13 mouse cellular contexts compared by ENCODE assay signal in genomic region chr4:142953724-142954123, GRCm38 (mm10).
DNase-seq lines count a peak whose midpoint lies in the region; ATAC-seq and TF ChIP-seq lines count a peak whose summit lies in the region.
"Had no signal": no experiment of that assay in that cellular context is flagged by ENCODE, and none has a peak within 500 bp of the region (broad histone marks: within the 10 kb centered on the region; RNA-seq: fewer than 3 reads in every experiment).

No protein-coding gene starts in this region.

- H3K4me3 ChIP-seq in forebrain, postnatal 0 days (ENCODE audit: low read depth, low read length) = no peak overlapping the region
- H3K4me3 ChIP-seq in midbrain, embryonic 12.5 days = no peak overlapping the region
- H3K4me3 ChIP-seq: embryonic facial prominence, embryonic 15.5 days; heart, embryonic 12.5 days; limb, embryonic 10.5 days had no signal

- DNase-seq in R1 (ENCODE audit: low read depth, low spot score) = peak; percentile 26
- DNase-seq in brain, embryonic 18.5 days (ENCODE audit: low read depth, low spot score) = peak; percentile 68
- DNase-seq in forebrain, postnatal 0 days = peak; percentile 83
- no peak for DNase-seq in frontal cortex, postnatal 10 days (ENCODE audit: low spot score in 2 of 2)
- no peak for DNase-seq in urinary bladder, postnatal 25 days (ENCODE audit: low spot score)
- DNase-seq: adrenal gland, postnatal 25 days; cerebellum, adult 2 months; kidney, postnatal 36 days had no signal

- peak overlapping the region; percentile 79 for H3K27ac ChIP-seq in forebrain, postnatal 0 days (ENCODE audit: low read depth, low read length)
- peak overlapping the region; percentile 12; the same call in 1 of the 2 replicates for H3K27ac ChIP-seq in midbrain, embryonic 12.5 days (replicated peaks)
- H3K27ac ChIP-seq: embryonic facial prominence, embryonic 15.5 days; limb, embryonic 10.5 days had no signal

- H3K4me1 ChIP-seq in forebrain, postnatal 0 days (ENCODE audit: insufficient read depth) = peaks cover 15% of the 10 kb centered on the region
- H3K4me1 ChIP-seq in midbrain, embryonic 12.5 days = peaks cover 17% of the 10 kb centered on the region
- H3K4me1 ChIP-seq: embryonic facial prominence, embryonic 15.5 days; heart, embryonic 12.5 days; limb, embryonic 10.5 days had no signal

- no peak overlapping the region for H3K9ac ChIP-seq in forebrain, postnatal 0 days
- H3K9ac ChIP-seq in midbrain, embryonic 12.5 days (replicated peaks) = no peak overlapping the region
- H3K9ac ChIP-seq: embryonic facial prominence, embryonic 15.5 days; heart, embryonic 12.5 days had no signal

- WGBS in forebrain, postnatal 0 days = 8% methylated on average over 9 of the region's 9 CpGs
- 13% methylated on average over 9 of the region's 9 CpGs for WGBS in midbrain, embryonic 12.5 days

- H3K4me2 ChIP-seq in forebrain, postnatal 0 days (ENCODE audit: low read depth) = no peak overlapping the region
- H3K4me2 ChIP-seq in midbrain, embryonic 12.5 days (replicated peaks) = no peak overlapping the region; the same call in 1 of the 2 replicates
- H3K4me2 ChIP-seq: embryonic facial prominence, embryonic 15.5 days; heart, embryonic 12.5 days had no signal

- peak; percentile 86 for ATAC-seq in forebrain, postnatal 0 days
- ATAC-seq in midbrain, embryonic 12.5 days (ENCODE audit: low FRiP score, low read depth) = peak; percentile 55; the same call in 1 of the 2 replicates
- no peak for ATAC-seq in CD4-positive, CD25-positive, alpha-beta regulatory T cell, adult 4 months

- no peaks in the 10 kb centered on the region for H3K36me3 ChIP-seq in forebrain, postnatal 0 days (ENCODE audit: insufficient read depth)
- no peaks in the 10 kb centered on the region for H3K36me3 ChIP-seq in midbrain, embryonic 12.5 days
- H3K36me3 ChIP-seq: embryonic facial prominence, embryonic 15.5 days; heart, embryonic 12.5 days; limb, embryonic 10.5 days had no signal

- H3K9me3 ChIP-seq in forebrain, postnatal 0 days (ENCODE audit: low read length) = no peaks in the 10 kb centered on the region
- H3K9me3 ChIP-seq in midbrain, embryonic 12.5 days = no peaks in the 10 kb centered on the region
- H3K9me3 ChIP-seq: embryonic facial prominence, embryonic 15.5 days; heart, embryonic 12.5 days; limb, embryonic 10.5 days had no signal

- no peaks in the 10 kb centered on the region for H3K27me3 ChIP-seq in forebrain, postnatal 0 days (ENCODE audit: insufficient read depth, low read length)
- 0 out of 2 replicates have a peak, but pooled peaks cover 19% of the 10 kb centered on the region for H3K27me3 ChIP-seq in midbrain, embryonic 12.5 days
- H3K27me3 ChIP-seq: embryonic facial prominence, embryonic 15.5 days; heart, embryonic 12.5 days had no signal

- TF ChIP-seq CTCF in forebrain, postnatal 0 days (IDR thresholded peaks at IDR 0.05; ENCODE audit: low read depth) = no peak

Comparison
In these comparisons a context has a peak if more than half of its experiments do, and no peak if none do; other contexts are left out.
1. DNase-seq: peak in R1 (single experiment), brain, embryonic 18.5 days (single experiment) and forebrain, postnatal 0 days (single experiment); none in frontal cortex, postnatal 10 days (0 of 2) and urinary bladder, postnatal 25 days (single experiment).